Mouse (Mus musculus) kidney, adult 2 months (tissue): ENCODE data around the gene Kcna7. TPM values are rescaled to one million over a fixed set of nuclear protein-coding genes. Genes with fewer than 3 reads are reported as not detected.

Experiments used
- DNase-seq: peaks from one replicate; pipeline ENCODE4 v3.0.0; 2021
- H3K27ac ChIP-seq: fragments of 200-500 bp; 2 replicates; pipeline ENCODE4 v1.5.1; 2012; ENCODE audit warnings: low read depth, low read length, control low read depth, inconsistent platforms; ENCODE audit not compliant: insufficient read depth
- H3K27me3 ChIP-seq: fragments of 200-500 bp; replicated peaks from 2 replicates; pipeline ENCODE4 v1.6.1; 2012; ENCODE audit warnings: mild to moderate bottlenecking, moderate library complexity, low read length, inconsistent platforms; ENCODE audit not compliant: control insufficient read depth, insufficient read depth
- H3K36me3 ChIP-seq: fragments of 200-500 bp; 2 replicates; pipeline ENCODE4 v1.6.1; 2012; ENCODE audit warnings: mild to moderate bottlenecking, moderate library complexity, low read length, inconsistent platforms; ENCODE audit not compliant: control insufficient read depth, insufficient read depth
- H3K4me1 ChIP-seq: fragments of 200-500 bp; 2 replicates; pipeline ENCODE4 v1.6.1; 2011; ENCODE audit warnings: low read length; ENCODE audit not compliant: control insufficient read depth, insufficient read depth
- H3K4me3 ChIP-seq: fragments of 200-500 bp; 2 replicates; pipeline ENCODE4 v1.5.1; 2011; ENCODE audit warnings: mild to moderate bottlenecking, low read depth, low read length, control low read depth; ENCODE audit not compliant: insufficient read depth
- CTCF ChIP-seq: fragments of 200-500 bp; conservative IDR thresholded peaks from 2 replicates; pipeline ENCODE4 v1.5.1; 2011; ENCODE audit warnings: low read depth, mild to moderate bottlenecking, control low read depth, low read length, moderate library complexity, mixed read lengths; ENCODE audit not compliant: insufficient read depth, insufficient read length
- POLR2A ChIP-seq: fragments of 200-500 bp; IDR thresholded peaks from one replicate; pipeline ENCODE4 v1.6.1; 2011; ENCODE audit warnings: low read depth, low read length, control low read depth
- WGBS: fragments of 180-500 bp; shearing (Covaris S2); methylation state at CpG from one replicate; pipeline ENCODE4 v1.1.7; 2018; 5-methylcytosine and 5-hydroxymethylcytosine counted together
- polyA plus RNA-seq: library from polyadenylated mRNA; depleted of rRNA; stranded (reverse); fragments of >200 nt; gene quantifications from 2 replicates; pipeline ENCODE4 v1.2.3, GENCODE M21; 2012

The Kcna7 gene
- polyA plus RNA-seq, 1 experiment = 0.91 TPM

- WGBS = 41% methylated on average over 37 of the region's 37 CpGs
- no peak for TF ChIP-seq CTCF
Observed at GRCm38 (mm10) chr7:45415636-45416035, 10.2 kb downstream of the Kcna7 start.

DNA sequence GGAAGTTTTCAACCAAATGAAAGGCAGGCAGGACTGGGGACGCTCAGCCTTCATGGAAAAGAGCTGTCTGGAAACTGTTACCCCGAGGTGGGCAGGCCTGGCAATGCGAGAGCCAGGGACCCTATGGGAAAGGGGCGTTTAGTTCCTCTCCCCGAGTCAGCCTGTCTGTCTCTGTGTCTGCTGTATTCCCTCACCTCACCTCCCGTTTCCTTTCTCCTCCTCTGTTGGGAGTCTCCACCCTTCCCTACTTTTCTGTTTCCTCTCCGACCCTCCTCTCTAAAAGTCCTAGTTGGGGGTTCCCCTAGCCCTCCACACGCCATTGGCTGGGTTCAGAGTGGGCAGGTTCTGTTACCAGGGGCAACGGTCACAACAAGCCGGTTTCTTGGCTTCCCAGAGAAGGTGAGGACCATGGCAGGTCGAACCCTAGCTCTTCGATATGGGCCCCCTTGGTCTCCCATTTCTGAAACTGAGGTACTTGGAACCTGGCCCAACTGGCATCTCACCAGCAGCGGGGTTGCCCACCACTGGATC, 12.6 kb downstream of the Kcna7 start:
- TF ChIP-seq POLR2A (no peak), CTCF (no peak)
- Histone ChIP-seq H3K27ac (no peak overlapping the region), H3K4me3 (no peak overlapping the region), H3K27me3 (no peaks in the 10 kb centered on the region), H3K4me1 (no peaks in the 10 kb centered on the region; the same call in 1 of the 2 replicates), H3K36me3 (no peaks in the 10 kb centered on the region; the same call in 1 of the 2 replicates)
- WGBS = 11% methylated on average over 13 of the region's 13 CpGs
- no peak for DNase-seq

More at GRCm38 (mm10) chr7:45415636-45416035, 10.2 kb downstream of the Kcna7 start:
- H3K36me3 ChIP-seq = no peaks in the 10 kb centered on the region
- no peak overlapping the region for H3K27ac ChIP-seq
- no peaks in the 10 kb centered on the region for H3K27me3 ChIP-seq
- no peak overlapping the region for H3K4me3 ChIP-seq
- H3K4me1 ChIP-seq = no peaks in the 10 kb centered on the region; the same call in 1 of the 2 replicates
- DNase-seq = no peak

DNA sequence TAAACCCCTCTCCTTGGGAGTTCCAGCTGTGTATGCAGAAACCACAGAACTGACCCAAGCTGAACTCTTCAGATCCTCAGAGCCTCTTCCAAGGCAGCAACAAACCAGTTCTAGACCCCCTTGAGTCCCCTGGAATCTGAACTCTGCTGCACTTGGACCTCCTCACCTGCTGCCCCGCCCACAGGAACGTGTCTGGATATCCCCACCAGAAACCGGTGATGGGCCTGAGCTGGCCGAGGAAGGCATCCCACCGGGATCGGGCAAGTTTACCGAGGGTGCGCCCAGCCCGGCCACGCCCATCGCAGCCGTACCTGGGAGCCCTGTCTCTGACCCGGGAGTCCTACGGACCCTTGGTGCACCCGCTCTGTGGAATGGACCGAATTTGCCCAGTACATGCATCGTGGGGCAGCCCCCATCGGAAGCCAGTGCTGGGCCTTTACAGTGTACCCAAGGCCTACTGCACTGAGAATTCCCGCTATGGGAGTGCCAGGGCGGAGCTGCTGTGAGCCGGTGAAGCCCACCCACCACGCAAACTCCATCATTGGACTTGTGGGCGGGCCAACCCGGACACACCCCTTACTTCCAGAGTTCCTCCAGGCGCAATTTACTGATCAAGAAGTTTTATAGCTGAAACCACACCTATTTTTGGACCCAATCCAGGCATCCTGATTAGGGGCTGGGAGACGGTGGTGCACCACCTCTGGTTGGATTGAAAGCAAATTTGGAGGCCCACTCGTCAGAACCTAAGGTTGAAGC, 14.6 kb downstream of the Kcna7 start:
- WGBS = 27% methylated on average over 27 of the region's 27 CpGs
- H3K27me3 ChIP-seq = no peaks in the 10 kb centered on the region
- H3K36me3 ChIP-seq = no peaks in the 10 kb centered on the region; the same call in 1 of the 2 replicates
- H3K4me1 ChIP-seq = no peaks in the 10 kb centered on the region
- no peak overlapping the region for H3K27ac ChIP-seq
- DNase-seq = no peak
- no peak for TF ChIP-seq POLR2A
- no peak for TF ChIP-seq CTCF
- H3K4me3 ChIP-seq = no peak overlapping the region

GRCm38 (mm10) chr7:45420615-45420919, 15.1 kb downstream of the Kcna7 start, which contains the start of gene Lhb:
TSS of gene Lhb (plus strand) at chr7:45420820.
- H3K4me1 ChIP-seq = no peaks in the 10 kb centered on the region
- H3K27me3 ChIP-seq = no peaks in the 10 kb centered on the region
- no peak within 1 kb of the TSS for H3K27ac ChIP-seq
- no peak for DNase-seq
- 69% methylated on average over 6 of the region's 6 CpGs for WGBS
- H3K4me3 ChIP-seq = no peak within 1 kb of the TSS
- H3K36me3 ChIP-seq = no peaks in the 10 kb centered on the region; the same call in 1 of the 2 replicates
- TF ChIP-seq POLR2A = no peak
- no peak for TF ChIP-seq CTCF

DNA sequence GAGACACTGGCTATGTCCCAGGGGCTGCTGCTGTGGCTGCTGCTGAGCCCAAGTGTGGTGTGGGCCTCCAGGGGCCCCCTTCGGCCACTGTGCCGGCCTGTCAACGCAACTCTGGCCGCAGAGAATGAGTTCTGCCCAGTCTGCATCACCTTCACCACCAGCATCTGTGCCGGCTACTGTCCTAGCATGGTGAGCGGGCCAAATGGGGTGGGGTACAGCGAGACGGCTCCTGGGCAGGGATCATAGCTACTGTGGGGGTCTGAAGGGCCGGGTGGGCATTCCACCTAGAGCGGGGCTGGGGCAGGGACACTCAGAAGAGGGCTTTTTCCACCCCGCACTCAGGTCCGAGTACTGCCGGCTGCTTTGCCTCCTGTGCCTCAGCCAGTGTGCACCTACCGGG, 15.7 kb downstream of the Kcna7 start:
- Histone ChIP-seq H3K4me3 (no peak overlapping the region), H3K4me1 (no peaks in the 10 kb centered on the region), H3K27ac (no peak overlapping the region), H3K36me3 (no peaks in the 10 kb centered on the region; the same call in 1 of the 2 replicates), H3K27me3 (no peaks in the 10 kb centered on the region)
- DNase-seq = no peak
- TF ChIP-seq CTCF (no peak), POLR2A (no peak)
- WGBS = 94% methylated on average over 14 of the region's 14 CpGs

DNA sequence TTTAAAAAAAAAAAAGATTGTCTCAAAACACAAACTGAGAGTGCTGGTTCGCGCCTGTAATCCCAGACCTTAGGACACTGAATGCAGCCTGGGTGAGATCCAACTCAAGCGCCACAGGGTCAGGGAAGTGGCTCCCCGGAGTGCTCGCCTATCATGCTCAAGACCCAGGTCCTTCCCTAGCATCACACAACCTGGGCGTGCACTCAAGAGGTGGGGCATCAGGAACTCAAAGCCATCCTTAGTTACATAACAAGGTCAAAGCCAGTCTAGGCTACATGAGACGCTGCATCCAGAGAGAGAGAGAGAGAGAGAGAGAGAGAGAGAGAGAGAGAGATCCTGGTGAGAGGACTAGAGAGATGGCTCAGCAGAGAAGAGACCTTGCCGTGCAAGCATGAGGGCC, 21.1 kb downstream of the Kcna7 start:
- DNase-seq = no peak
- TF ChIP-seq CTCF (no peak), POLR2A (no peak)
- H3K27me3 ChIP-seq = no peaks in the 10 kb centered on the region
- WGBS = 82% methylated on average over 8 of the region's 8 CpGs
- H3K27ac ChIP-seq = no peak overlapping the region
- no peak overlapping the region for H3K4me3 ChIP-seq
- H3K4me1 ChIP-seq = no peaks in the 10 kb centered on the region
- H3K36me3 ChIP-seq = no peaks in the 10 kb centered on the region

DNA sequence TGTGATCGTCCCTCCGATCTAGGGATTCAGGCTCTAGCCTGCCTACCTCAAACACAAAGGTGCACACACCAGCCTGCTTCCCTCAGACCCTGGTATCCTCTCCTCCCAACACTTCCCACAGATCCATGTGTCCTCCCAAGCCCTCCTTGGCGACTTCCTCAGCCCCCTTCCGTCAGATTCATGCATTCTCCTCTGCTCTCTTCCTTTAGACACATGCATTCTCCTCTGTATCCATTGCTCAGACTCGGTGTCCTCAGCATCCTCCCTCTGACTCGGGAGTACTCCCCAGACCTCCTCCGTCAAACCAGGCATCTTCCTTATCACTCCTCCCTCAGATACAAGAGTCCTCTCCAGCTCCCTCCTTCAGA, 28.4 kb downstream of the Kcna7 start:
- peaks cover 12% of the 10 kb centered on the region for H3K4me1 ChIP-seq
- peak overlapping the region; percentile 72 for H3K4me3 ChIP-seq
- no peak for DNase-seq
- H3K27me3 ChIP-seq = no peaks in the 10 kb centered on the region
- TF ChIP-seq CTCF (no peak), POLR2A (no peak)
- no peaks in the 10 kb centered on the region for H3K36me3 ChIP-seq
- under 1% methylated on average over 7 of the region's 7 CpGs for WGBS
- no peak overlapping the region for H3K27ac ChIP-seq
